Mouse (Mus musculus) CH12F3 (cell line): ENCODE data around the gene Erg.

Source experiments
- in situ Hi-C: fragments of 300-500 bp; cut with MboI; formaldehyde crosslinking; loops from 2 replicates; pipeline ENCODE4 v1.14.3; 2020; ENCODE audit warnings: low sequenced_read_pairs

Gene Erg

GRCm38 (mm10) chr16:95448643-95449360, 137.6 kb downstream of the Erg start:
- in situ Hi-C loops: no loop called here

- in situ Hi-C loops: no loop called here
Observed at GRCm38 (mm10) chr16:95447896-95448295, 138.5 kb downstream of the Erg start.

- in situ Hi-C loops: no loop called here
Observed at GRCm38 (mm10) chr16:95446368-95446767, 140.0 kb downstream of the Erg start.

DNA sequence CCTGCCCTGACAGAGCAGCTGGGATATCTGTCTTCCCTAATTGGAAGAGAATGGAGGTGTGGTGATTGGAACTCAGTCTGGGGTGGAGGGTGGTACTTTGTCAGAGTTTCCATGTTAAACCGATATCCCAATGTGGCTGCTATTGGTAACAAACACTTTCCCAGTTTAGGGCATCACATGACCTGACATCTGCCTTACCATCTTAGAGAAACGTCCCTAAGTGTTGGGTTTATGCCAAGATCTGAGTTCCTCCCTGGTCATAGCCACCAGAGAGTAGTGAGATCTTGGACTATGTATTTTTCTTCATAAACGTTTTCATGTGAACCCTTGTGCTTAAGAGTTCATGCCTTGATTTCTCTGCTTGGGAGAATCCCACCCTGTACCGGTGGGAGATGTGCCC, 144.4 kb downstream of the Erg start:
- in situ Hi-C loops: no loop called here

DNA sequence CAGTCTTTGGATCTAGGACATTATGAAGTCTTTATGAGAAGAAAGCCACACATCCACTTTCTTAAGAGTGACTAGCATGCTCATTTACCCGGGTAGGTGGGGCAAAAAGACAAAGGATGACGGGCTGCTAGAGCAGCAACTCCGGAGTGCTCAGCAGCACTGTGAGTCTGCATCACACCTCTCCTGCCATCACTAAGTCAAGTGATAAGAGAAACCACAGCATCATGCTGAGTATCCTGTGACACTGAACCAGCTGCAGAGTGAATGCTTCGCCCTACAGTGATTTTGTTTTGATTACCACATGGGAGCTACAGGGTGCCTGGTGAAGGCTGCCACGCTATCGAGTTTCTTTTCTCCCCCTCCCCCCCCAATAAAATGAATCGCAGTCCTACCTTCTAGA, 145.2 kb downstream of the Erg start:
- in situ Hi-C loops: no loop called here

DNA sequence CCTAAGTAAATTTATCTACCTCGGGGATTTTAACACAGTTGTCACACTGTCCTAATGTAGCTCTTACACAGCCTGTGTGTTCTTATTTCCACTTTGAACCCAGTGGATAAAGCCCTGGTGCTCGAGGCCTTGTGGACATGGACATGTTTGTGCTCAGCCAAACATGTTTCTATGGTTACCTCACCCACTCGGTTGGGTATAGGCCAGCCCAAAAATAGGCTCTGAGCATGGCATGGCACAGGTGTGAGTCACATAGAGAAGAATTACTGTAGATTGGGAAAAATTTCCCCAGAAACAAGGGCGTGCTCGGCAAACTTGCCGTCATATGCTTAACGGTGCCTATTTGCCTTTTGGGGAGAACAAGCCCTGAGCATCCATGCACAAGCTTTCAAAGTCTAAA, 146.1 kb downstream of the Erg start:
- in situ Hi-C loops: no loop called here

DNA sequence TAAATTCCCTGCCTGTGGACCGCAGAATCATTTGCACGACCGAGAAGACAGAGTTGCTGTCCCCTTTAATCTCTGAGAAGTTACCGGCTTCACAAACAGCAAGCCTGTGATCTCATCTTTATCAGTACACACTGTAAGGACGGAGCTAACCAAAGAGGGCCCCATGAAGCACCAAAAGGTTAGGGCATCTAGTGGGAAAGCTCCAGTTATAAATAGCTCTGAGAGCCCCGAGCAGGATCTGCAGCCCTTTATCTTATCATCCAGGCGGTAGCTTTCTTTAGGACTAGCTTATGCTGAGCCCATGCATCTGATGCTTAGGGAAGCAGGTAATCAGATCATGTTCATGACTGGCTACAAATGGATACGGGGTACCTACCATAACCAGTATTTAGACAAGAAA, 146.6 kb downstream of the Erg start:
- in situ Hi-C loops: no loop called here

DNA sequence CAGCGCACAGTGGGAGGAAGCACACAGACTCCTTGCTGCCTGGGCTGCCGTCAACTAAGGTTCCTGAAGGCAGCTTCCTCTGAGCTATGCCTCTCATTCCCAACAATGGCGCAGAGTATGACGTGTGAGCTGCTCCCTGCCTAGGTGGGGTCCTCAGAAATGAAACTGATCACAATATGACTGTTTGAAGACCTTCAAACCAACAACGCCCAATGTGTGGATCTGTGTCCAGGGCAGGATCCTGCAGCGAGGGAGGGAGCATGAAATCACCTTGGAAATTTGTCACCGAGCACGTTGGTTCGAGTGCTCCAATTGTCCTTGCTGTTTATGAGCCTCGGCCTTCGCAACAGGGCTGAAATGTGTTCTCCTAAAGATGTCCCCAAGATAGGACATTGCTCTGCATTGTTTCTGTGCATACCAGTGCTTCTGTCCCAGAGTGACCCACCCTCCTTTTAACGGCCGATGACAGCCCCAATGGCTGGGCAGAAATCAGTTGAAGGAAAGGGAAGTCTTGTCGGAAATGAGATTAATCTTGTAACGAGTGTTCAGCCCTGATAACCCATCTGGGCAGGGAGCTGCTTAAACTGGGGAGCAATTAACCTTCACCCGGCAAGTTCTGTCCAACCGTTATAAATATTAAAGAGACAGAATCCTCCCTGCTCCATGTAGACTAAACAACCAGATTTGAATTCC, 147.4 kb downstream of the Erg start:
- in situ Hi-C loops: no loop called here

GRCm38 (mm10) chr16:95436611-95437010, 149.8 kb downstream of the Erg start:
- in situ Hi-C loops: no loop called here

GRCm38 (mm10) chr16:95436051-95436450, 150.3 kb downstream of the Erg start:
- in situ Hi-C loops: no loop called here

GRCm38 (mm10) chr16:95434434-95434833, 152.0 kb downstream of the Erg start:
- in situ Hi-C loops: no loop called here

GRCm38 (mm10) chr16:95432540-95432971, 153.8 kb downstream of the Erg start:
- in situ Hi-C loops: no loop called here

GRCm38 (mm10) chr16:95429851-95430250, 156.5 kb downstream of the Erg start:
- in situ Hi-C loops: no loop called here

- in situ Hi-C loops: no loop called here
Observed at GRCm38 (mm10) chr16:95428239-95428638, 158.2 kb downstream of the Erg start.

DNA sequence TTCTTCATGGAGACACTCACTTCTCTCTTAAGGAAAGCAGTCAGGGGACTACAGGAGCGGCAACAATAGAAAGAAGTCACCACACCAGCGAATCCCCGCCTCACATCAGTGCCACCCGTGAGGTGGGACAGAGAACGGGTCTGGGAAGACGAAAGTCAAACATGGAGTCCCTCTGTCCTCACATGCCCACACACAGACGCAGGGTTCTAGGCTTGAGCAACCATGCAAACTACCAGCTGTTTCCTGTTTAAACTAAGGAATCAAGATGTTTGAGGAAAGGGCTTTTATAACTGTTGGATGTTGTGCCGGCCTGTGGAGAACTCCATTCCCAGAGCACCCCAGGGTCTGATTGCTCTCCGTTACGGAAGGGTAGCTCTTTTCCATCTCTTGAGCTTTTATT, 158.9 kb downstream of the Erg start:
- in situ Hi-C loops: no loop called here

GRCm38 (mm10) chr16:95422658-95423073, 163.7 kb downstream of the Erg start:
- in situ Hi-C loops: no loop called here

GRCm38 (mm10) chr16:95421235-95421886, 165.0 kb downstream of the Erg start:
- in situ Hi-C loops: no loop called here

DNA sequence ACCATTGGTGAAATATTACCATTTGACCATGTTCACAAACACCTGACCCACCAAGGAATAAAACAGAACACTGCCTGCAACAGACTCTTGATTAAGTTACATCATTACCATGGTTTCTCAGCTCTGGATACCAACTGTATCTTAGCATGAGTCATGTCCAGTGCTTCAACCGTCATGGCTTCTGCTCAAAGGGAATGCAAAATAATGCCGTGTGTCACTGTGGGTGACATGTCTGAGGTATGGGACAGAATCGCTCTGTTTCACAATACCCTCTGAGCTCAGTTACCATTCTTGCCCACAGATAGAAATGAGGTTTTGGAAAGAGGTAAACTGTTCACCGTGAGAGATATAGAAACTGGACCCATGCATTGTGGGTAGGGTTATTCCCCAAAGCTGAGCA, 170.5 kb downstream of the Erg start:
- in situ Hi-C loops: no loop called here

- in situ Hi-C loops: no loop called here
Observed at GRCm38 (mm10) chr16:95415372-95415771, 171.0 kb downstream of the Erg start.

DNA sequence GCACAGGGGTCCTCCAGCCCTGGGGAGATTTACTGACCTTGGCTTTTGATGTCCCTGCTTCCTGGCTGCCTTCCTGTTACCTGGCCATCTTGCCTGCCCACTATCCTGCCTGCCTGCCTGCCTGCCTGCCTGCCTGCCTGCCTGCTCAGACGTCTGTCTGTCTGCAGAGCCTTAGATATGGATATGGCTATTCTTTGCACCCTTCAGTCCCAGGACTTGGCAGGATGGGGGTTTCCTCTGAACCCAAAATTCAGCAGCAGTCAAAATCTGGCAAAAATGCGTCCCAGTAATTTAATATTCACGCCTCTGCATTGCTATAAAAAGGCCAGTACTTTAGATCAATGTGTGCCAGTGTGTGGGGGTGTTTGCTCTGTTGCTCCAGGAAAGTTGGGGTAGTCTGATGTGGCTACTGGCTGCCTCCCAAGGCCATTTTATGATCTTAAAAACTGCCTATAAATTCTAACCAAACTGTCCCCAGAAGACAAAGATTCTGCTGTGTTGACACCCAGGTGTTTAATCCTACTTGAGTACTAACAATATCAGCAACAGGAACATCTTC, 172.9 kb downstream of the Erg start:
- in situ Hi-C loops: no loop called here

DNA sequence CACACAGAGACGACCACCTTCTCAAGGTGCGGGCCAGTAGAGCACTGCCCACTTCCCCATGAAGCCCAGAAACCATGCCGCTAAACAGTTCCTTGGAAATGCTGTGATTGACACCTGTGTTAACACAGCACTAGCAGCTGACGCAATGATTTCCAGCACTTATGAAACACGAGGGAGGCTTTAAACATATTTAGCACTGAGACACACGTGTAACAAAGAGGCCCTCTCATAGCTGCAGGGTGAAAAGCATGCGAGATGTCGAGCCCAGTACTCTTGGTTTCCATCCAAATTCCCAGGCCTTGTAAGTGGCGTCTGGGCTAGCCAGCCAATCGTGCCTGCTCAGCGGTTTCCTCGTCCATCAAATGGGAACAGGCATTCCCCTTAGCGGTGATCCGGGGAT, 178.3 kb downstream of the Erg start:
- in situ Hi-C loops: no loop called here

- in situ Hi-C loops: no loop called here
Observed at GRCm38 (mm10) chr16:95405496-95405895, 180.9 kb downstream of the Erg start.
